Mouse (Mus musculus): ENCODE data around the gene Eif3d. TPM values are rescaled to one million over a fixed set of nuclear protein-coding genes. Genes with fewer than 3 reads are reported as not detected.

Gene Eif3d
- total RNA-seq (2023): 153 TPM

DNA sequence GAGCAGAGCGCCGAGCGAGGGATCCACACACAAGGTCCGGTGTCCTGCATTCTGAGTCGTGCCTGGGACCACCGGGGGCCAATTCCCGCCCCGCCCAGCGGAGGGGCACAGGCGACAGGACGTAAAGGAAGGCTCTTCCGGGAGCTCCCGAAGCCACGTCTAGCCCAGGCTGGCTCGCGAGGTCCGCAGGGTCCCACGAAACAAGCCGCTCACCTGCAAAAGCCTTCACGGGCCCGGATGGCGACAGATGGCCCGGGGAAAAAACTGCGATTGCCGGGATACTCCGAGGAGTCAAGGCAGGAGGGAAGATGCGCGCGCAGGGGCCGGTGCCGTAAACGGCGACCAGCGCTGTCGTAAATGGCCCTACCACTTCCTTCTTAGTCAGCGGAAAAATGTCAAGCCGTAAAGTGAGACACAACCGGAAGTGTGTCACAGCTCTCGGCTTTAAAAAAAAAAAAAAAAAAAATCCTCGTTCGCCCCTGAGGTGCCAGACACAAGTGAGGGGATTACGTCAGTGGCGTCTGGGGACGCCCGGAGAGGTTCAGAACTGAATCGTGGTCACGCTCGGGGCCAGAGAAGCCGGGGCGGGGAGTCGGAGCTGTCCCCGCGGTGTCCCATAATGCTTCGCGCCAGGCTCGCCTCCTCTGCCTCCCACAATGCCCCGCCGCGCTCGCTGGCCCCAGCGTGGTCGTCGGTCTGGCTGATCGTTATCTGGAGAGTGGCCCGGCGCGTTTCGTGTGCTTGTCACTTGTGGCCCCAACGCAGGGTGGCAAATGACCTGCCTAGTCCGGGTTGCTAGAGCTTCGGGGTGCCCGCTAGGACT, at the start of gene Eif3d:
Gene Eif3d, minus strand, starts transcription at position 344 of the 823 bp plus-strand sequence.

DNA sequence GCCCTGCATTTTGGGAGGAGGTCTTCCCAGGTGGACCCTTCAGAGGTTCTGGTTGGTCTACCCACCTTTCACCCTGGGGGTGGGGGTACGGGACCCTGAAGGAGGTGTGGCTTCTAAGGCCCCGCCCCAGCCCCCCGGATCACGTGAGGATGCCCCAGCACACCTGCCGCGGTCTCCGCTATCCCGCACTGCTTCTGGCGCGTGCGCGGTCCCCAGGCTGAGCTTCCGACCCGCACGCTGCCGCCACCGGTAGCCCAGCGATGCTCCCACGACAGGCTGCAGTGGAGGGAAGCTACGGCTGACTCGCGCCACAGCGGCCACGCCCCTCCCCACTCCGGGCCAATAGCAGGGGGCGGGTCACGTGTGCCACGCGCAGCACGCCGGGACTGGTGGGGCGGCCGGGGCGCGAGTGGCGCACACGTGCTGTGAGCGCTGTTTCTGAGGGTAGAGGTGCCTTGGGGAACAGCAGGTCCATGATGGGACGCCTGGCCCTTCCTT, 14.2 kb downstream of the Eif3d start, which contains the start of gene Foxred2:
Gene Foxred2, minus strand, starts transcription at position 319 of the 498 bp plus-strand sequence.

DNA sequence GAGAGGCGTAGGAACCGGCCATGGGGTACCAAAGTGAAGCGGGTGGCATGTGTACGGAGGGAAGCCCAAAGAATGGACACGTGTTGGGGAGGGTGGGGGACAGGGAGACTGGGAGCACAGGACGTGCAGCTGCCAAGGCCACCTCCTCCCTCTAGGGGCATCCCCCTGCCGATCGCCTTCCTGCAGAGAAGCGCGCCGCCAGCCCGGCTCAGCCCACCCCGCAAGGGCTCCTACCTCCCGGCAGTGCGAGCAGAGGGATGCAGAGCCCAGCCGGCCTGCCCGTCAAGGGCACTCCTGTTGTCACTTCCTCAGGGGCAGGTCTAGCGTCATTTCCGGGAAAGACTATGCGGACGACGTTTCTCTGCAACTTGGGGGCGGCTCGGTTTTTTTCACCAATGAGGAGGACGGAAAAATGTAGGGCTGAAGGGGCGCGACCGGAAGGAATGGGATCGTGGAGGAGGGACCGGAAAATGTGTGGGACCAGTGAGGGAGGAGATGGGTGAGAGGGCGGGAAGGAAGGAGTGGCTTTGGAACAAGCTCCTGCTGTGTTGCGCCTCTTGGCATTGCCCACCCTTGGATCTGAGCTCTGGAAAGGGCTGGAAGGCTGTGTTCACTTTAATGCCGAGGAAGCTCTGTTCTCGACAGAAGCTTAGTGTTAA, 41.8 kb downstream of the Eif3d start, which contains the start of gene Txn2:
Gene Txn2, minus strand, starts transcription at position 334 of the 659 bp plus-strand sequence.

Other genes with a start within 250 kb of the Eif3d start
- 2.6 TPM for gene Apol9b, start 241.8 kb downstream of the Eif3d start, total RNA-seq (2023)
- 20.0 TPM for gene Apol8, start 213.8 kb downstream of the Eif3d start, total RNA-seq (2023)
- gene Myh9, start 128.6 kb downstream of the Eif3d start, total RNA-seq (2023): 1,061 TPM
- 74.1 TPM for gene Txn2, start 41.8 kb downstream of the Eif3d start, total RNA-seq (2023)
- gene Foxred2, start 14.1 kb downstream of the Eif3d start, total RNA-seq (2023): 5.3 TPM
- gene Cacng2, start 149.2 kb upstream of the Eif3d start, total RNA-seq (2023): not detected
- 18.6 TPM for gene Ift27, start 203.3 kb upstream of the Eif3d start, total RNA-seq (2023)
- gene Pvalb, start 235.6 kb upstream of the Eif3d start, total RNA-seq (2023): not detected

Data from CD4-positive naive resting alpha-beta T cell, adult 76 days (primary cell).